Mouse (Mus musculus) thymus, adult 2 months (tissue): ENCODE measurements at regions not wholly inside any gene's neighbourhood (a gene's known extent, or its start where the extent isn't known, plus 50 kb on each side); places are given as distances from the start of the nearest gene placed in this dataset.

ENCODE experiments used
- CTCF ChIP-seq: fragments of 200-500 bp; IDR thresholded peaks from 2 replicates; pipeline ENCODE4 v1.5.1; 2012; ENCODE audit warnings: mild to moderate bottlenecking, control low read depth, low read length, moderate library complexity, borderline replicate concordance; ENCODE audit not compliant: control insufficient read depth, poor library complexity, insufficient read depth; ENCODE audit errors: extremely low read depth
- POLR2A ChIP-seq: fragments of 200-500 bp; IDR thresholded peaks from 2 replicates; pipeline ENCODE4 v1.6.1; 2012; ENCODE audit warnings: mild to moderate bottlenecking, low read length, control low read depth, moderate library complexity; ENCODE audit not compliant: control insufficient read depth, poor library complexity, insufficient read depth; ENCODE audit errors: extremely low read depth

- TF ChIP-seq CTCF = no peak
- no peak for TF ChIP-seq POLR2A
Measured at GRCm38 (mm10) chr2:159290081-159290480, 495.5 kb downstream of the Dhx35 start.
